Comparison of ENCODE assay signal across 26 mouse cellular contexts in the genomic region with DNA sequence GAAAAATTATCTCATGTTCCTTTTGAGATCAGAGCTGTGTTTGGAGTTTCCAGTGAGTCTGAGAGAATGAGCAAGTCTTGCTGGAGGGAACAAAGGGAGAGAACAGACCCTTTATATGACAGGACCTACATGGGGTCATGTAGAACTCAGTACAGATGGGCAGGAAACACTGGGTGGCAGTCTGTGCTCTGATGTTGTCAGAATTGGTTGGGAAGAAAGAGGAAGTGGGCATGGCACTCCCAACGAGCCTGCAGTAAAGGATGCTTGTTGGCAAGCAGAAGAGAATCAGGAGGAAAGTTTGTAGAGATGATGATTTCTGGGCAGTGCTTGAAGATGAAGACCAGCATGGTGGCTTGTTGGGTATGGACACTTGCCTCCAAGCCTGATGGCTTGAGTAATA.
DNase-seq lines count a peak whose midpoint lies in the region; ATAC-seq and TF ChIP-seq lines count a peak whose summit lies in the region.
"Had no signal": no experiment of that assay in that cellular context is flagged by ENCODE, and none has a peak within 500 bp of the region (broad histone marks: within the 10 kb centered on the region; RNA-seq: fewer than 3 reads in every experiment).

No protein-coding gene starts in this region.

- intact Hi-C loops in gastrocnemius, postnatal 36 days (cut with DNase I), result no loop called here

- TF ChIP-seq CTCF in MEL (IDR thresholded peaks at IDR 0.05 in 2 of 3, conservative IDR thresholded peaks at IDR 0.05 in 1 of 3; ENCODE audit: control insufficient read depth in 1 of 3, insufficient read depth in 1 of 3, low read depth in 2 of 3, low read length in 3 of 3, poor library complexity in 1 of 3, severe bottlenecking in 1 of 3), result no peak
- TF ChIP-seq CTCF in layer of hippocampus, adult 2 months (conservative IDR thresholded peaks at IDR 0.05), result no peak

- no peak for TF ChIP-seq EP300 in MEL (IDR thresholded peaks at IDR 0.05; ENCODE audit: low read depth in 1 of 2, low read length in 2 of 2)

- H3K9ac ChIP-seq in MEL (ENCODE audit: control insufficient read depth, low read depth, low read length, poor library complexity, severe bottlenecking), result no peak overlapping the region
- H3K9ac ChIP-seq: embryonic facial prominence, embryonic 13.5 days; embryonic facial prominence, embryonic 15.5 days; forebrain, embryonic 12.5 days had no signal

- TF ChIP-seq POLR2A in MEL (IDR thresholded peaks at IDR 0.05; ENCODE audit: control insufficient read depth in 1 of 2, insufficient read depth in 1 of 2, low read depth in 1 of 2, low read length in 2 of 2, poor library complexity in 1 of 2), result no peak

- H3K9me3 ChIP-seq in MEL (replicated peaks; ENCODE audit: insufficient read depth, low read length), result no peaks in the 10 kb centered on the region
- H3K9me3 ChIP-seq: embryonic facial prominence, embryonic 13.5 days; embryonic facial prominence, embryonic 15.5 days; forebrain, embryonic 10.5 days; forebrain, embryonic 12.5 days had no signal

- H3K79me2 ChIP-seq in MEL (ENCODE audit: control insufficient read depth, insufficient read depth, low read length, poor library complexity), result no peaks in the 10 kb centered on the region

- H3K36me3 ChIP-seq in MEL (ENCODE audit: control insufficient read depth in 1 of 2, insufficient read depth in 2 of 2, low read length in 2 of 2), result no peaks in the 10 kb centered on the region
- H3K36me3 ChIP-seq: embryonic facial prominence, embryonic 13.5 days; embryonic facial prominence, embryonic 15.5 days; forebrain, embryonic 10.5 days; forebrain, embryonic 12.5 days; G1E had no signal

- DNase-seq in MEL (ENCODE audit: low read depth, low spot score), result no peak
- no peak for DNase-seq in kidney, postnatal 4 days
- no peak for DNase-seq in gastrocnemius, postnatal 36 days
- DNase-seq in layer of hippocampus, adult 2 months (ENCODE audit: low spot score in 2 of 2), result no peak
- DNase-seq: adrenal gland, adult 8-10 months; adrenal gland, postnatal 14 days; adrenal gland, postnatal 36 days; B cell, adult 2 months; cerebellum, adult 11-12 months; cerebellum, adult 2 months; cerebellum, adult 9-10 months; cerebellum, postnatal 10 days; cerebellum, postnatal 25 days; embryo, embryonic 11 days had no signal

- no peak overlapping the region for H3K4me3 ChIP-seq in MEL (ENCODE audit: control insufficient read depth in 1 of 2, insufficient read depth in 1 of 2, low read depth in 2 of 2, low read length in 2 of 2)
- H3K4me3 ChIP-seq in layer of hippocampus, adult 2 months, result no peak overlapping the region
- H3K4me3 ChIP-seq: embryonic facial prominence, embryonic 13.5 days; embryonic facial prominence, embryonic 15.5 days; erythroblast, embryonic 14.5 days; forebrain, embryonic 10.5 days; forebrain, embryonic 12.5 days had no signal

- ATAC-seq in granulocyte monocyte progenitor cell, adult 5-6 weeks (replicated peaks; ENCODE audit: poor library complexity, severe bottlenecking), result peak; percentile 93
- ATAC-seq in megakaryocyte, adult 5-6 weeks (ENCODE audit: poor library complexity, severe bottlenecking), result peak; percentile 62
- ATAC-seq: CD4-positive, CD25-positive, alpha-beta regulatory T cell, adult 4 months; forebrain, embryonic 14.5 days; forebrain, embryonic 16.5 days had no signal

- H3K27me3 ChIP-seq in MEL (ENCODE audit: control insufficient read depth in 1 of 2, insufficient read depth in 2 of 2, low read length in 2 of 2), result no peaks in the 10 kb centered on the region
- H3K27me3 ChIP-seq: CH12.LX; embryonic facial prominence, embryonic 13.5 days; embryonic facial prominence, embryonic 15.5 days; forebrain, embryonic 12.5 days had no signal

- TF ChIP-seq RAD21 in MEL (IDR thresholded peaks at IDR 0.05; ENCODE audit: low read depth, low read length), result peak; percentile 11

- no peaks in the 10 kb centered on the region for H3K4me1 ChIP-seq in MEL (ENCODE audit: control insufficient read depth in 1 of 2, insufficient read depth in 2 of 2, low read length in 2 of 2)
- H3K4me1 ChIP-seq: embryonic facial prominence, embryonic 13.5 days; embryonic facial prominence, embryonic 15.5 days; forebrain, embryonic 10.5 days; forebrain, embryonic 12.5 days had no signal

- no peak overlapping the region for H3K27ac ChIP-seq in MEL (ENCODE audit: control insufficient read depth, low read depth, low read length)
- H3K27ac ChIP-seq in layer of hippocampus, adult 2 months, result no peak overlapping the region
- H3K27ac ChIP-seq: embryonic facial prominence, embryonic 13.5 days; embryonic facial prominence, embryonic 15.5 days; forebrain, embryonic 10.5 days; forebrain, embryonic 12.5 days had no signal

TF ChIP-seq in MEL, 35 proteins besides CTCF, POLR2A, EP300 and RAD21:
- TF ChIP-seq MAZ (IDR thresholded peaks at IDR 0.05; ENCODE audit: low read depth, low read length) (no peak), TBP (IDR thresholded peaks at IDR 0.05; ENCODE audit: low read depth, low read length) (no peak), USF1 (IDR thresholded peaks at IDR 0.05; ENCODE audit: low read depth, low read length) (no peak), USF2 (IDR thresholded peaks at IDR 0.05; ENCODE audit: borderline replicate concordance in 1 of 2, insufficient read depth in 1 of 2, low read depth in 1 of 2, low read length in 2 of 2) (no peak), MEF2A (IDR thresholded peaks at IDR 0.05; ENCODE audit: extremely low read depth, insufficient replicate concordance, low read depth, low read length, poor library complexity, severe bottlenecking) (no peak), KAT2A (conservative IDR thresholded peaks at IDR 0.05; ENCODE audit: low read depth, low read length) (no peak), JUND (IDR thresholded peaks at IDR 0.05; ENCODE audit: low read depth, low read length) (no peak)
